Comparison of ENCODE assay signal across 8 mouse cellular contexts in the genomic region with DNA sequence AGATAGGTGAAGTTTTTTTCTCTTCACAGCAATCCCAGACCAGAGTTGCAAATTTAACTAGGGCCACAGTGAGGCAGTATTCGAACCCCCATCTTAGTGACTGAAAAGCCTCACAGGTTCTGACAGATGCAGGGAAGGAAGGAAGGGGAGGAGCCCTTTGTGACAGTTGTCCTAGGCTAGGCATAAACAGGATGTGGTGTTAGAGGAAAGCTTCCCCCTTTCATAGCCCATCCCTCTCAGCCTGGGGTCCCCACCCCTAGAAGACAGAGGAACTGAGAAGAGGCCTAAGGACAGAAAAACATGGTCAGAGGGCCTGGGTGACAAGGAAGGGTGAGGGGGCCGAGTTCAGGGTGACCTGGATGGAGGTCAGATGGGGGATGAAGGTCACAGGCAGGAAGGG. TPM values are rescaled to one million over a fixed set of nuclear protein-coding genes. Genes with fewer than 3 reads are reported as not detected.
DNase-seq lines count a peak whose midpoint lies in the region; ATAC-seq lines count a peak whose summit lies in the region.

No protein-coding gene starts in this region.

- WGBS in hindbrain, embryonic 11.5 days, result 69% methylated on average over 2 of the region's 2 CpGs

- H3K27ac ChIP-seq in brown adipose tissue, adult 24 weeks (replicated peaks; ENCODE audit: low read depth, low read length), result peak overlapping the region; percentile 91
- H3K27ac ChIP-seq in hindbrain, embryonic 11.5 days (ENCODE audit: low read depth, low read length), result no peak overlapping the region

- no peaks in the 10 kb centered on the region for H3K9me3 ChIP-seq in hindbrain, embryonic 11.5 days (ENCODE audit: control insufficient read depth, low read length)

- H3K9ac ChIP-seq in hindbrain, embryonic 11.5 days (ENCODE audit: low read depth, low read length), result no peak overlapping the region

- peaks cover 7% of the 10 kb centered on the region for H3K4me1 ChIP-seq in brown adipose tissue, adult 24 weeks (ENCODE audit: control insufficient read depth, insufficient read depth, insufficient read length, low read length)
- 0 out of 2 replicates have a peak, but pooled peaks cover 2% of the 10 kb centered on the region for H3K4me1 ChIP-seq in hindbrain, embryonic 11.5 days (replicated peaks; ENCODE audit: control insufficient read depth, insufficient read depth, low read length)

- peak overlapping the region; percentile 49 for H3K4me3 ChIP-seq in brown adipose tissue, adult 24 weeks (ENCODE audit: insufficient read depth, low read depth, low read length)
- H3K4me3 ChIP-seq in hindbrain, embryonic 11.5 days (ENCODE audit: low read depth, low read length), result no peak overlapping the region

- ATAC-seq in hindbrain, embryonic 11.5 days (ENCODE audit: low FRiP score), result no peak

- DNase-seq in adrenal gland, adult (ENCODE audit: inconsistent age in 2 of 2, low spot score in 1 of 2), result peak; percentile 44 to 66
- DNase-seq in adrenal gland, postnatal 4 days (ENCODE audit: low spot score in 2 of 2), result no peak
- DNase-seq in kidney, postnatal 36 days, result peak; percentile 50 to 65
- peak; percentile 91 for DNase-seq in naive thymus-derived CD4-positive, alpha-beta T cell, adult 2 months (ENCODE audit: low read depth)
- DNase-seq in hindbrain, embryonic 11.5 days (ENCODE audit: low spot score), result no peak
- DNase-seq in MN1 (ENCODE audit: low spot score), result no peak
- DNase-seq in frontal cortex, postnatal 25 days (ENCODE audit: low spot score in 2 of 2), result no peak

- H3K4me2 ChIP-seq in hindbrain, embryonic 11.5 days (replicated peaks; ENCODE audit: low read depth, low read length), result no peak overlapping the region

- 0 out of 2 replicates have a peak, but pooled peaks cover under 1% of the 10 kb centered on the region for H3K27me3 ChIP-seq in hindbrain, embryonic 11.5 days (ENCODE audit: control insufficient read depth, insufficient read depth, low read length)

- H3K36me3 ChIP-seq in hindbrain, embryonic 11.5 days (ENCODE audit: control insufficient read depth, insufficient read depth, low read length), result no peaks in the 10 kb centered on the region

RNA-seq across cellular contexts. Expression of gene Gmfg, which starts 3.5 kb away (rescaled TPM):
- 10 to 100 TPM; 17.1 to 21.0 TPM for total RNA-seq in adrenal gland, postnatal 4 days (2021)
- polyA plus RNA-seq in brown adipose tissue, adult 24 weeks (2012; ENCODE audit: insufficient read depth, insufficient read length, missing spikeins), result 7.1 and 9.6 TPM in 2 replicates
- polyA plus RNA-seq in hindbrain, embryonic 11.5 days (2014; fragmentation: Nextera tagmentation; extraction: Ambion mirVana), result 6.5 and 8.7 TPM in 2 replicates

RNA-seq across cellular contexts. Expression of gene Lrfn1, which starts 11.0 kb away (rescaled TPM):
- total RNA-seq in adrenal gland, postnatal 4 days (2021), result 10 to 100 TPM; 19.1 to 19.6 TPM
- 0.38 TPM in 1 of 2 replicates, not detected in the other for polyA plus RNA-seq in brown adipose tissue, adult 24 weeks (2012; ENCODE audit: insufficient read depth, insufficient read length, missing spikeins)
- 5.8 and 6.6 TPM in 2 replicates for polyA plus RNA-seq in hindbrain, embryonic 11.5 days (2014; fragmentation: Nextera tagmentation; extraction: Ambion mirVana)

RNA-seq across cellular contexts. Expression of gene Paf1, which starts 48.0 kb away (rescaled TPM):
- 10 to 100 TPM; 71.8 to 93.4 TPM for total RNA-seq in adrenal gland, postnatal 4 days (2021)
- polyA plus RNA-seq in brown adipose tissue, adult 24 weeks (2012; ENCODE audit: insufficient read depth, insufficient read length, missing spikeins), result 50.4 and 62.6 TPM in 2 replicates
- polyA plus RNA-seq in hindbrain, embryonic 11.5 days (2014; fragmentation: Nextera tagmentation; extraction: Ambion mirVana), result 77.6 and 79.9 TPM in 2 replicates

RNA-seq across cellular contexts. Expression of gene Med29, which starts 48.2 kb away (rescaled TPM):
- 10 to 100 TPM; 24.2 to 26.1 TPM for total RNA-seq in adrenal gland, postnatal 4 days (2021)
- polyA plus RNA-seq in brown adipose tissue, adult 24 weeks (2012; ENCODE audit: insufficient read depth, insufficient read length, missing spikeins), result 18.4 and 20.2 TPM in 2 replicates
- 47.6 and 49.7 TPM in 2 replicates for polyA plus RNA-seq in hindbrain, embryonic 11.5 days (2014; fragmentation: Nextera tagmentation; extraction: Ambion mirVana)

Comparison
In these comparisons a context has a peak if more than half of its experiments do, and no peak if none do; other contexts are left out.
1. DNase-seq: peak in adrenal gland, adult (2 of 2), kidney, postnatal 36 days (2 of 2) and naive thymus-derived CD4-positive, alpha-beta T cell, adult 2 months (single experiment); none in adrenal gland, postnatal 4 days (0 of 2), hindbrain, embryonic 11.5 days (single experiment), MN1 (single experiment) and frontal cortex, postnatal 25 days (0 of 2).